Mouse (Mus musculus) kidney, embryonic 15.5 days (tissue): ENCODE measurements around the gene Spag16. TPM values are rescaled to one million over a fixed set of nuclear protein-coding genes. Genes with fewer than 3 reads are reported as not detected.

Source experiments
- polyA plus RNA-seq: library from polyadenylated mRNA; unstranded; fragments of >200 nt; fragmentation: Nextera tagmentation; extraction: Ambion mirVana; gene quantifications from 2 replicates; pipeline ENCODE4 v1.2.1, GENCODE M21; 2015

Spag16 gene
- polyA plus RNA-seq, 1 experiment from 2014 or later = 0.61 TPM

Other genes starting within 250 kb of the Spag16 start
- 3.7 and 4.1 TPM in 2 replicates for gene Ikzf2, start 139.7 kb upstream of the Spag16 start, polyA plus RNA-seq